Mouse (Mus musculus): ENCODE measurements around the gene Etv6.

DNA sequence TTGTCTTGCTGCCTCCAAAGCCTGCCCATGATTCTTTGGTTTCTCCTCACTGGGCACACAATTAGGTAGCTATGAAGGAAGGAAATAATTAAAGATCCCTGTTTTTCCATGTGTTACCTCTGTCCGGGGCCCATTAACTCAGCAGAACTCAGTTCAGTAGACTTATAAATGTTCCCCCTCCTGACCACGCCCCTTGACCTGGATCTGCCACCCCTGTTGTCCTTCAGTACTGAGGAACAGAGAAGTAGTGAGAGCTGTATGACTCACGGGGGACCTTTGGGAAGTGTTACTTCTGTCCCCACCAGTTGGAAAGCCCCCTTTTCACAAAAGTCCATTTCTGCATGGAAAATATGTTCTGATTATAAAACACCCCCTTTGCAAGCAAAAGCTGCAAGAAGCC, 226.4 kb downstream of the Etv6 start:
- TF ChIP-seq CTCF (IDR thresholded peaks at IDR 0.05; ENCODE audit: low read depth, low read length) (no peak), GATA1 (IDR thresholded peaks at IDR 0.05; ENCODE audit: borderline replicate concordance, low read length) (no peak), TAL1 (conservative IDR thresholded peaks at IDR 0.05; ENCODE audit: low read depth, low read length) (no peak), POLR2AphosphoS5 (IDR thresholded peaks at IDR 0.05; ENCODE audit: insufficient replicate concordance, low read depth, low read length) (no peak)

Data from G1E (cell line).